Mouse (Mus musculus) embryo, embryonic 9.5 days (tissue): ENCODE data around the gene 2410137M14Rik.

Experiments
- DNase-seq: peaks from one replicate; pipeline ENCODE4 v3.0.0-alpha.2; 2017; ENCODE audit errors: extremely low spot score

Gene 2410137M14Rik

DNA sequence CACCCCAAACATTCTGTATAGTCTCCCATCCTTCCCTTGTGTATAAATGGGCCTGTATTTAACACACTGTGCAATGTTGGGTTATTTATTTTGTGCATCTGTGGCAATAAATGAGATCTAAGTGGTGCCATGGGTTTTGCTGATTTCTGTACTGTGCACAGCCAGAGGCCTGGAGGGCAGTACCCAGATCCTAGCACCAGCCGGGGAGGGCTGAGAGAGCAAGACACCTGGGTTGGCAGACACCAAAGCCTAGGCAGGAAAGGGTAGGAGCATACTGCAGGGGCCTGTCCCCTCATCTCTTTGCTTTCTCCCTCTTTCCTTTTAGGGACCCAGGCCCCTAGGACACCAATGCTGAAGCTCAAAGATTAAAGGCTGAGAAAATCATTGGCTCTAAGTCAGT, 32.8 kb downstream of the 2410137M14Rik start:
- no peak for DNase-seq

GRCm38 (mm10) chr17:36947051-36947819, 33.8 kb downstream of the 2410137M14Rik start:
- DNase-seq: peak; percentile 71

- DNase-seq: peak; percentile 18
Observed at GRCm38 (mm10) chr17:36944121-36944775, 36.8 kb downstream of the 2410137M14Rik start.

DNA sequence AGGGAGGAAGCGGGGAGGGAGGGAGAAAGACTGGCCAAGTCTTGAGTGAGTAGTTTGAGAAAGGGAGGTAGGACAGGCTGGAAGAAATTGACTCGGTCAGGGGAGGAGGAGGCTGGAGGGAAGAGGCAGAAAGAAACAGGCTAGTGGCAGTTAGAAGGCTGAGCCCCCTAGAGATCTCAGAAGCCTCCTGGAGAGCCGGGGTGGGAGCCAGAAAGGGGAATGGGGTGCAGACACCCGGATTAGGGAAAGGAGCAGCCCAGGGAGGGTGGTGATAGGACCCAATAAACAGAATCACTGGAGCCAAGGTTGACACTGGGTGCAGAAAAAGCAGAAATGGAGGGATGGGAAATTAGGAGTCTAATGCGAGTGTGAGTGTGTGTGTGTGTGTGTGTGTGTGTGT, 37.3 kb downstream of the 2410137M14Rik start:
- no peak for DNase-seq

DNA sequence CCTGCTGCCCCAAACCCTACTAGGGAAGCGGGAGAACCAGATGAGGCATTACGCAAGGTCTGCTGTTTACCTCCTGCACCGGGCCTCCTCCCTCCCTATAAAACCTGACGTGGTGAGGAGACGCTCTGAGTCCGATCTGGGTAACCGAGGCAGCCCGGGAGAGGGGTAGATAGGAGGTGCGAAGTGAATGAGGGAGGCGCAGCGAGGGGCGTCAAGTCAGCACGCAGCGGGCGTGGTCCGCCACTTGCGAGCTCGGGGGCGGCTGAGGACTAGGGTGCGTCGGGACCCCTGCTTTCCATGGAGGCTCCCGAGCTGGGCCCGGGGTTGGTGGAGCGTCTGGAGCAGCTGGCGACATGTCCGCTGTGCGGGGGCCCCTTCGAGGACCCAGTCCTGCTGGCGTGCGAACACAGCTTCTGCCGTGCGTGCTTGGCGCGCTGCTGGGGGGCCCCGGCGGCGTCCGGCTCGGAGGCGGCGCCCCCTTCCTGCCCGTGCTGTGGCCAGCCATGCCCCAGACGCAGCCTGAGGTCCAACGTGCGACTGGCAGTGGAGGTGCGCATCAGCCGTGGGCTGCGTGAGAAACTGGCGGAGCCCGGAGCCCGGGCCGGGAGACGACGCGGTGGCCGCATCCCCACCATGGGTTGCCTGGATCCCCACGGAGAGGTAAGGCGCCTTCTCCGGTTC, 38.1 kb downstream of the 2410137M14Rik start, which contains the start of gene Rnf39:
Gene Rnf39, plus strand, starts transcription at position 128 of the 681 bp plus-strand sequence.
- DNase-seq: peak; percentile 22

GRCm38 (mm10) chr17:36942391-36942790, 38.6 kb downstream of the 2410137M14Rik start:
- no peak for DNase-seq

DNA sequence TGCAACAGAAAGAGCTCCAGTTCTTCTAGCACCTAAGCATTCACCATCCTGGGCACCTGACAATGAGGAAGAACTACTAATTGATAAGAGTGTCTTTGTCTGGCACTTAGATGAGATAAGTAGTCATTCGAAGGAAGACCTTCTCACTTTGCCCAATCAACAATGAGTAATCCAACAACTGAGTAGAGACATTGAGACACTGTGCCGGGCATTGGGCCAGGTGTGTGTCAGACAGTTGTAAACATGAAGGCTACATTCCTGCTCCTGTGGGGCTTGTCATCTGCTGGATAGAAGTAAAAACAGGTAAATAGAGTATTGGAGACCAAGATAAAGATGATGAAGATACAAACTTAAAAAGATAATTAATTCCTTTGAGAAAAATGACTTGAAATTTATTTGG, 43.0 kb downstream of the 2410137M14Rik start:
- DNase-seq: no peak

- DNase-seq: no peak
Observed at GRCm38 (mm10) chr17:36931806-36932205, 49.2 kb downstream of the 2410137M14Rik start.

DNA sequence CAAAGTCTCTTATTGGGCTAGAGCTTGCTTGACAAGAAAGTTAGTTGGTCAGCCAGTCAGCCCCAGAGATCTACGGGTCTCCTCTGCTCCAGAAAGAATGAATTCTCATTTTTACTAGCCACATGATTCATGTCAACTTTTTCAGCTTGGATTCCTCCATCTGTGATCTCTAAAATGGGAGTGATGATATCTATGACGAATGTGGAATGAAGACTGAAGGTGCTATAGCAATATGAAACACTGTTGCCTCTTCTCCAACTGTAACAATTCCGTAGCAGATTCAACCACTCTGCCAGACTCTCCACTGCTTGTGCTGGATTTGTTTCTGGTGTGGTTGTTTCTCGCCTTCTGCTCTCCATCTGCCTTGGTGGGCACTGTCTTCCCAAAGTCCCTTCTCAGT, 49.9 kb downstream of the 2410137M14Rik start:
- no peak for DNase-seq

GRCm38 (mm10) chr17:36930233-36930632, 50.8 kb downstream of the 2410137M14Rik start:
- no peak for DNase-seq

GRCm38 (mm10) chr17:36929236-36929932, 51.7 kb downstream of the 2410137M14Rik start:
- DNase-seq: no peak
